Mouse (Mus musculus) Muller cell, postnatal 12 days (primary cell): ENCODE measurements at regions not wholly inside any gene's neighbourhood (a gene's known extent, or its start where the extent isn't known, plus 50 kb on each side); places are given as distances from the start of the nearest gene placed in this dataset.
A peak's percentile ranks its signal among the peaks of the same experiment; 100 is the strongest.

Source experiments
- DNase-seq: peaks from one replicate; pipeline ENCODE4 v3.0.0-alpha.2; 2015; ENCODE audit errors: inconsistent ontology term

DNA sequence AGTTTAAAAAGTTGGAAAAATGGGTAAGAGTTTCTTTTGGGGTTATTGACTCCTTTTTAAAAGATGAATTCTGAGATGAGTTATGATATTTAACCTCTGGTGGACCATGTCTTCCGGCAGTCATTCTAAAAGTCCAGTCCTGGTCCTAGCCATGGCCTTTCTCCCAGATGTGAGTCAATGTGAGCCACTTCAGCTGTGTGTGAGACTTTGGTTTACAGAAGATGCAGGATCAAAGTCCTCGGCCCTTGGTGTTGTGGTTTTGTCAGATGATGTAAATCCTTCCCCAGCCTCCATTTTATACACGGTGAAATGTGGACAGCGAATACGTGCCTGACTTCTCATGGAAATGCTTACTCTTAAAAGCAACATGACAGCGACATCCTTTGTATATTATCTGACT is 287.0 kb upstream of the Tmem132c start:
- no peak for DNase-seq

GRCm38 (mm10) chr5:126964577-126964976 is 277.0 kb upstream of the Tmem132c start:
- no peak for DNase-seq

GRCm38 (mm10) chr5:126967076-126967475 is 274.5 kb upstream of the Tmem132c start:
- DNase-seq: peak; percentile 64

DNA sequence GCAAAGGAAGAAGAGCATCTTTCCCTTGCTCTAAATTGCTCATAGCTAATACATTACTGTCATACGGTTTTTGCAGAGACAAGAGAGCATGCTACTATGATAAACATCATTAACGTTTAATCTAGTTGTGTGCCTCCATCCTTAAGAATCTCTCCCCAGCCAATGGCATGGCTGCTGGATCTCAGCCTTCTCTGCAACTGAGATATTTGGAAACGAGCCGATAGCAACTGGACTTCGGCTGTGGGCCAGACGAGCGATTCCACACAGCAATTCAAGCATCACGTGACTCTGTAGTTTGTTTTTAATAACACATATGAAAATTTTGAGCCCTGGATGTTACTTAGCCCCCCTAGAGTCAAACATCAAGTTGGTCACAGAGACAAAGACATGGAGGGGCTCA is 272.2 kb upstream of the Tmem132c start:
- no peak for DNase-seq

DNA sequence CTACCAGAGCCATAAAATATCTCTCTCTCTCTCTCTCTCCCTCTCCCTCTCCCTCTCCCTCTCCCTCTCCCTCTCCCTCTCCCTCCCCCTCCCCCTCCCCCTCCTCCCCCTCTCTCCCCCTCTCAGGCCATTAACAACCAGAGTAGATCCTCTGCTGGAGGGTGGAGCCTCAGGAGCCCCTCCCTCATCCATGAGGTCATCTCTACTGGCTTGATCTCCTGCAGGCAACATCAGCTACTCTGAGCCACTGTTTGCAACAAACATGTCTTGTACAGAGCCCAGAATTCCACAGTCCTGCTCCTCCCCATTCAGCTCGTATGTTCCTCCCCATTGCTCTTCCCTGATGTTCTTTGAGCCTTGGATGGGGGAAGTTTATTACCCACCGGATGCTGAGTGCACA is 270.3 kb upstream of the Tmem132c start:
- no peak for DNase-seq

GRCm38 (mm10) chr5:126971981-126972380 is 269.6 kb upstream of the Tmem132c start:
- DNase-seq: no peak

GRCm38 (mm10) chr5:126973425-126973824 is 268.2 kb upstream of the Tmem132c start:
- no peak for DNase-seq

DNA sequence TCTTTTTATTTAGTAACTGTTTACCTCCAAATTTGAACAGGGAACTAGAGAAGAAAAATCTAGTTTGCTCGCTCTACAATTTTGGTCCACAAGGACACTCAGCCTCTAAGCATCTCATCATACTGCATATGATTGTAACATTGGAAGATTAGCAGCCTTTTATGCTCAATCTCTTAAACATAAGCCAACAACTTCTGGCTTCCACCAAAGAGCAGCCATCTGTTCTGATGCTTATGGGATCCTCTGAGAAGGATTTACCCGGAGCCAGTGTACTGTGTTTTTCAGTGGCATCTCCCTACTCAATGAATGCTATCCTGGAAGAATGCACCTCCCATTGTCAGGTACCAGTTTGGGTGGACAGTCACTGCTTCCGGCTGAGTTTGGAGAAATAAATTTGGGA is 267.0 kb upstream of the Tmem132c start:
- no peak for DNase-seq

DNA sequence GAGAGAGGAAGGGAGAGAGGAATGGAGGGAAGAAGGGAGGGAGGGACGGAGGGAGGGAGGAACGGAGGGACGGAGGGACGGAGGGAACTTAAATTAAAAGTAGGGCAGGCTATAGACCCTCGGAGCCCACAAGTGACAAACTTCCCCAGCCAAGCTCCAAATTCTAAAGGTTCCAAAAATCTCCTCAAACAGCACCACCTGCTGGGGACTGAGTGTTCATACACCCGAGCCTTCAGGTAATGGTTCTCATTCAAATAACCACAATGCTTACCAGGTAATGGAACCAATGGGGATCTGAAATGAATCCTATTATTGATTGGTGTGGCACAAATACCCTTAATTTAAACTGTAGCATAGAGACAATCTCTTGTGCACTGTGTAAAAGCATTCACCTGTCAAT is 246.0 kb upstream of the Tmem132c start:
- DNase-seq: no peak

GRCm38 (mm10) chr5:127014166-127014565 is 227.4 kb upstream of the Tmem132c start:
- DNase-seq: peak; percentile 58

DNA sequence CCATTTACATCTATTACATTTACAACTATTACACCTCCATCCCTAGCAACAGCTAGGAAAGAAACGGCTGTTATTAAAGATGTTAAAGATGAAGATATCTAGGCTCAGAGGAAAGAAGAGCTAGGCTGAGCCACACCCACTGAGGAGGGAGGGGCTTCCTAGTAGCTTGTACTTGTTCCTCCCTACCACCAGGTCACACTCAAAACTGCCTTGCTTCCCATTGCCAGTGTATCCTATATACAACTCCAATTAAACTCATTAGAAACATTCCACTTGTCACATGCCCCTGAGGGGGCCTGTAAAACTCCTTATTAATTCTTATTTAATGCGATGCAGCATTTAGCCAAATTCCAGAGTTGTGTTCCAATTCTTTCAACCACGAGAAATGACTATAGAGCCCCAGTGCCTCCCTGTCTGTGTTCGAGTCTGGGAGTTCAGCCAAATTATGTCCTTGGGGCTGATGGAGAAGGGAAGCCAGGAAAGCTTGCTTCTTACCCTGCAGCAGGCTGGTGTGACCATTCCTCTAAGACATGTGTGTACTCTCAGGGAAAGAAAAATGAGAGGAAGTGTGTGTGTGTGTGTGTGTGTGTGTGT is 225.0 kb upstream of the Tmem132c start:
- DNase-seq: peak; percentile 92

- no peak for DNase-seq
Observed at GRCm38 (mm10) chr5:127017971-127018370, 223.6 kb upstream of the Tmem132c start.

DNA sequence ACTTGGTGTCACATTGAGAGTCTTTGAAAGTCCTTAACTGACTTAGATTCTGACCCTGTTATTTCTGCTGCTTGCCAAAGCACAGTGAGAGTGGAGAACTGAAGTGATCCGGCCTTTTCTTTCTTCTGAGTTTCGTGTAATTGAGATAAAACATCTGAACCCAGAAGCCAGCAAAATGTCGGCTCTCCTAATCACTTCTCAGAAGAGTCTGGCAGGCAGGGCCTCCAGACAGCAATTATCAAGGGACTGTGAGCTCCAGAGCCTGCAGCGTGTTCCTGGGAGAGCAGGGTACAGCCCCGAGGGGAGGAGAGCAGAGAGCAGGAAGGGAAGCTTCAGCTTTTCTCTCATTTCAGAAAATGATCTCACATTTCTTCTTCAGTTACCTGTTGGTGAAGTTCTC is 205.1 kb upstream of the Tmem132c start:
- no peak for DNase-seq

DNA sequence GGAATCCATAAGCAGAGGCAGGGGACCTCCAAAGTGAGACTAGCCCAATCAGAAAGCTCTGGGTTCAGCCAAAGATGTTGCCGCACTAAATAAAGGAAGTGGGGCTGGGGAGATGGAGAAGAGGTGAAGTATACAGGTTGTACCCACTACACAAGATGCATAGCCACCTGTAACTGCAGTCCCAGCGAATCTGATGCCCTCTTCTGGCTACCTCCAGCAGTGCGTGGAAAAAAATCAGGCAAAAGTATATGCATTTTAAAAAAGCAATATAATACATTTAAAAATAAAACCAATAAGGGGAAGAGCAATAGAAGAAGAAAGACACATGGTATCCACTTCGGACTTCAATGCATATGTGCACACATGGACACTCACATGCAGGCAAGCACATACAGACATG is 183.8 kb upstream of the Tmem132c start:
- no peak for DNase-seq

DNA sequence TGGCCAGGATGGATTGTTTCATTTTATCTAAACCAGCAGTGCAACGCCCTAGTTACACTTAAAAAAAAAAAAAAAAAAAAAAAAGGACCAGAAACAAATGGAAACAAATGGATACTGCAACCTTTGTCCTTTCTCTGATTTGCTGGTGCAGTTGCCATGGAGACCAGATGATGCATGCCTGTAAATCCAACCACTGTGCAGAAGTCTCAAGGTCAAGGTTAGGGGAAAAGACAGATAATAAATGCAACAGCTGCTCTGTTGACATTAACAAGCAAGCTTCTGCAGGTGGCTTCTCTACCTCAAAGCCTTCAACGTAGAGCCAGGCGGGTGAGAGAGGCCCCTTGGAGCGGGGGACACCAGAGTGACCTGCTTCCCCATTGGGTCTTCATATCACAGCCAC is 167.3 kb upstream of the Tmem132c start:
- DNase-seq: no peak
